In the genomic region with DNA sequence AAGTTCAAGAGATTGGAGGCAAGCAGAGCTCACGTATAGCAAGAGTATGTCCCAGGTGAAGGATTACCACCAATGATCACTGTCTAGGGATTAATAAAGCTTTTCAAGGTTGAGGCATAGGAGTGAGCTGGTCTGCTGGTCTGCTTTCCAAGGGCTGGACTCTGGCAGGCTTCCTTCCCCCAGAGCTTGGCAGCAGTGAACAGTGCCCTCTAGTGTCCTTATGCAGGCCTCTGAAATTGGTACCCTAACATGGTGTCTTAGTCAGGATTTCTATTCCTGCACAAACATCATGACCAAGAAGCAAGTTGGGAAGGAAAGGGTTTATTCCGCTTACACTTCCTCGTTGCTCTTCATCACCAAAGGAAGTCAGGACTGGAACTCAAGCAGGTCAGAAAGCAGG, we compare ENCODE assay signal across 8 mouse cellular contexts. TPM values are rescaled to one million over a fixed set of nuclear protein-coding genes. Genes with fewer than 3 reads are reported as not detected.
DNase-seq lines count a peak whose midpoint lies in the region; ATAC-seq and TF ChIP-seq lines count a peak whose summit lies in the region.

No protein-coding gene starts in this region.

- H3K27ac ChIP-seq in forebrain, embryonic 11.5 days (ENCODE audit: low read depth, low read length), result no peak overlapping the region
- H3K27ac ChIP-seq in forebrain, embryonic 15.5 days (replicated peaks), result no peak overlapping the region
- no peak overlapping the region for H3K27ac ChIP-seq in ES-E14 (ENCODE audit: insufficient read depth, low read depth, low read length, poor library complexity, severe bottlenecking)
- no peak overlapping the region for H3K27ac ChIP-seq in cerebellum, adult 2 months (ENCODE audit: insufficient read depth, low read length)
- H3K27ac ChIP-seq in layer of hippocampus, adult 2 months, result no peak overlapping the region

- TF ChIP-seq POLR2A in cerebellum, adult 2 months (IDR thresholded peaks at IDR 0.05; ENCODE audit: borderline replicate concordance, insufficient read depth, low read length), result no peak

- WGBS in forebrain, embryonic 11.5 days, result 58% methylated on average over 3 of the region's 3 CpGs
- 52% methylated on average over 3 of the region's 3 CpGs for WGBS in forebrain, embryonic 15.5 days
- WGBS in cerebellum, adult 2 months, result 51% methylated on average over 3 of the region's 3 CpGs

- H3K9ac ChIP-seq in forebrain, embryonic 11.5 days (ENCODE audit: low read length), result no peak overlapping the region
- no peak overlapping the region for H3K9ac ChIP-seq in forebrain, embryonic 15.5 days (replicated peaks)
- H3K9ac ChIP-seq in ES-E14 (ENCODE audit: insufficient read depth, low read depth, low read length, poor library complexity, severe bottlenecking), result no peak overlapping the region

- no peaks in the 10 kb centered on the region for H3K4me1 ChIP-seq in forebrain, embryonic 11.5 days (replicated peaks; ENCODE audit: control insufficient read depth, insufficient read depth, low read length)
- H3K4me1 ChIP-seq in forebrain, embryonic 15.5 days, result no peaks in the 10 kb centered on the region
- no peaks in the 10 kb centered on the region for H3K4me1 ChIP-seq in ES-E14 (ENCODE audit: control insufficient read depth in 2 of 2, insufficient read depth in 2 of 2, low read length in 2 of 2, poor library complexity in 1 of 2)
- H3K4me1 ChIP-seq in cerebellum, adult 2 months (ENCODE audit: control insufficient read depth, insufficient read depth, low read length), result no peaks in the 10 kb centered on the region

- H3K4me3 ChIP-seq in forebrain, embryonic 11.5 days (ENCODE audit: low read depth, low read length), result no peak overlapping the region
- H3K4me3 ChIP-seq in forebrain, embryonic 15.5 days, result no peak overlapping the region
- H3K4me3 ChIP-seq in ES-E14 (ENCODE audit: insufficient read depth in 1 of 2, low read depth in 1 of 2, low read length in 2 of 2, poor library complexity in 1 of 2, severe bottlenecking in 1 of 2), result no peak overlapping the region
- no peak overlapping the region for H3K4me3 ChIP-seq in cerebellum, adult 2 months (replicated peaks; ENCODE audit: insufficient read depth, low read depth, low read length)
- H3K4me3 ChIP-seq in layer of hippocampus, adult 2 months, result no peak overlapping the region

- no peaks in the 10 kb centered on the region for H3K27me3 ChIP-seq in forebrain, embryonic 11.5 days (ENCODE audit: control insufficient read depth, insufficient read depth, low read length)
- H3K27me3 ChIP-seq in forebrain, embryonic 15.5 days, result no peaks in the 10 kb centered on the region
- H3K27me3 ChIP-seq in cerebellum, adult 2 months (ENCODE audit: control insufficient read depth, insufficient read depth, low read length), result no peaks in the 10 kb centered on the region

- no peak overlapping the region for H3K4me2 ChIP-seq in forebrain, embryonic 11.5 days (ENCODE audit: low read depth, low read length, severe bottlenecking)
- no peak overlapping the region for H3K4me2 ChIP-seq in forebrain, embryonic 15.5 days (replicated peaks)

- no peak for ATAC-seq in forebrain, embryonic 11.5 days (replicated peaks; ENCODE audit: low FRiP score)
- ATAC-seq in forebrain, embryonic 15.5 days (replicated peaks), result no peak

- peak; percentile 75 for TF ChIP-seq CTCF in cerebellum, adult 2 months (IDR thresholded peaks at IDR 0.05; ENCODE audit: borderline replicate concordance, insufficient read depth, low read depth, low read length)
- peak; percentile 85 for TF ChIP-seq CTCF in layer of hippocampus, adult 2 months (conservative IDR thresholded peaks at IDR 0.05)

- no peaks in the 10 kb centered on the region for H3K36me3 ChIP-seq in forebrain, embryonic 11.5 days (ENCODE audit: control insufficient read depth, insufficient read depth, low read length)
- H3K36me3 ChIP-seq in forebrain, embryonic 15.5 days, result no peaks in the 10 kb centered on the region
- H3K36me3 ChIP-seq in ES-E14 (ENCODE audit: control insufficient read depth, insufficient read depth, low read length, poor library complexity, severe bottlenecking), result no peaks in the 10 kb centered on the region

- H3K9me3 ChIP-seq in forebrain, embryonic 11.5 days (ENCODE audit: control insufficient read depth, low read length), result no peaks in the 10 kb centered on the region
- H3K9me3 ChIP-seq in forebrain, embryonic 15.5 days, result no peaks in the 10 kb centered on the region
- no peaks in the 10 kb centered on the region for H3K9me3 ChIP-seq in ES-E14 (ENCODE audit: control insufficient read depth, insufficient read depth, low read depth, low read length)

- peak; percentile 70 for DNase-seq in forebrain, embryonic 11.5 days (ENCODE audit: low spot score)
- no peak for DNase-seq in ES-E14 (ENCODE audit: low read depth, low spot score)
- DNase-seq in cerebellum, adult 2 months, result peak; percentile 42 to 57
- DNase-seq in gastrocnemius, postnatal 4 days (ENCODE audit: low spot score in 2 of 2), result peak; percentile 24 to 28
- DNase-seq in layer of hippocampus, adult 2 months (ENCODE audit: low spot score in 2 of 2), result peak; percentile 49 to 64
- peak; percentile 40 to 80 for DNase-seq in lung, postnatal 4 days
- peak; percentile 28 to 44 for DNase-seq in spleen, postnatal 14 days (ENCODE audit: low spot score in 2 of 2)

- in situ Hi-C loops in ES-E14 (cut with MboI; ENCODE audit: low sequenced_read_pairs in 2 of 2, unreplicated experiment in 2 of 2), result loop anchor here (5.0 to 25.0 kb wide), 2 partner anchors 99 to 109 kb away; partner anchors contain the start of genes Dusp12 (in 1 of the 2) and Gm26620 (in 1 of the 2)

TF ChIP-seq in ES-E14, 5 proteins besides CTCF, POLR2A, EP300 and RAD21:
- TF ChIP-seq ZNF384 (IDR thresholded peaks at IDR 0.05; ENCODE audit: low read depth, low read length) (no peak), MAFK (IDR thresholded peaks at IDR 0.05; ENCODE audit: insufficient read depth, low read depth, low read length) (no peak), CHD2 (IDR thresholded peaks at IDR 0.05; ENCODE audit: low read depth, low read length) (no peak), ZC3H11A (IDR thresholded peaks at IDR 0.05; ENCODE audit: borderline replicate concordance, low read depth, low read length) (peak; percentile 65; the same call in 1 of the 2 replicates), HCFC1 (IDR thresholded peaks at IDR 0.05; ENCODE audit: borderline replicate concordance, insufficient read depth, low read length) (no peak)

RNA-seq across cellular contexts. Expression of gene Fcgr2b, which starts 20.4 kb away (rescaled TPM):
- polyA plus RNA-seq in forebrain, embryonic 11.5 days (2014; fragmentation: Nextera tagmentation; extraction: Ambion mirVana), result 0.31 TPM in 1 of 2 replicates, not detected in the other
- polyA plus RNA-seq in forebrain, embryonic 15.5 days (2015; fragmentation: Nextera tagmentation; extraction: Ambion mirVana), result 1.0 and 1.1 TPM in 2 replicates
- 2.4 and 4.5 TPM in 2 replicates for total RNA-seq in ES-E14 (2012; rRNA removed)
- polyA plus RNA-seq in cerebellum, adult 2 months (2012; rRNA removed), result 2.0 and 2.4 TPM in 2 replicates
- 10 to 100 TPM in 1 of 2 experiments, 1 to 10 TPM in 1; 8.9 to 11.9 TPM for total RNA-seq in gastrocnemius, postnatal 4 days (2021)
- 1 to 10 TPM; 2.7 to 4.4 TPM for total RNA-seq in layer of hippocampus, adult 2 months (2021)

RNA-seq across cellular contexts. Expression of gene Fcgr4, which starts 22.0 kb away (rescaled TPM):
- polyA plus RNA-seq in forebrain, embryonic 11.5 days (2014; fragmentation: Nextera tagmentation; extraction: Ambion mirVana), result 0.21 and 0.35 TPM in 2 replicates
- 0.34 and 0.36 TPM in 2 replicates for polyA plus RNA-seq in forebrain, embryonic 15.5 days (2015; fragmentation: Nextera tagmentation; extraction: Ambion mirVana)
- total RNA-seq in ES-E14 (2012; rRNA removed), result 0.49 TPM in 1 of 2 replicates, not detected in the other
- 0.18 and 0.22 TPM in 2 replicates for polyA plus RNA-seq in cerebellum, adult 2 months (2012; rRNA removed)
- under 1 TPM; 0.37 to 0.62 TPM for total RNA-seq in gastrocnemius, postnatal 4 days (2021)
- not detected for total RNA-seq in layer of hippocampus, adult 2 months (2021)
